16 mouse cellular contexts compared by ENCODE assay signal in the genomic region with DNA sequence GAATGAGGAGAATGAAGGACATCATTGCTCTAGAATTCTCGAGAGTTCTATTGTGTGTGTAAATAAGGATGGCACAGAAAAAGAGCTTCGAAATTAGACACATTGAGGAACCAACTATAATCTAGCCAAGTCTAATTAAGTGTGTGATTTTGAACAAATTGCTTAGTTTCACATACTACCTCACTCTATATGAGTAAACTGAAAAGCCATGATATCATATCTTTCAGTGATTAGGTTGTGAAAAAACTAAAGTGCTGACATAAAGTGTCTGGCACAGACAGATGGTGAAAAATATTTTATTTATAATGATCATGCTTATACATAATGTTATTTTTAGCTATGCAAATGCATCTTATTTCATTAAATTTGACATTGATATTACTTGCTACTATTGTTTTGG.
DNase-seq lines count a peak whose midpoint lies in the region; ATAC-seq and TF ChIP-seq lines count a peak whose summit lies in the region.
"Had no signal": no experiment of that assay in that cellular context is flagged by ENCODE, and none has a peak within 500 bp of the region (broad histone marks: within the 10 kb centered on the region; RNA-seq: fewer than 3 reads in every experiment).

No protein-coding gene starts in this region.

- no peak overlapping the region for H3K4me3 ChIP-seq in forebrain, embryonic 14.5 days (ENCODE audit: low read depth, low read length)
- H3K4me3 ChIP-seq in forebrain, embryonic 10.5 days, result no peak overlapping the region
- no peak overlapping the region for H3K4me3 ChIP-seq in forebrain, embryonic 16.5 days (replicated peaks; ENCODE audit: low read length)
- H3K4me3 ChIP-seq: embryonic facial prominence, embryonic 10.5 days; embryonic facial prominence, embryonic 12.5 days had no signal

- DNase-seq in forebrain, embryonic 14.5 days (ENCODE audit: low spot score), result peak; percentile 60
- no peak for DNase-seq in forebrain, embryonic 10.5 days (ENCODE audit: extremely low spot score, low spot score)
- peak; percentile 54 for DNase-seq in brain, embryonic 14.5 days (ENCODE audit: low read depth)
- DNase-seq in cerebellum, adult 11-12 months, result no peak
- DNase-seq in c-Kit-positive CD71-positive TER-119-positive erythroid progenitor cells, embryonic 14.5 days (ENCODE audit: low spot score), result no peak
- DNase-seq: adrenal gland, adult 2 months; adrenal gland, postnatal 10 days; adrenal gland, postnatal 25 days; cerebellum, adult 11 months; cerebellum, adult 2 months; cerebellum, adult 9-10 months; cerebellum, postnatal 10 days; cerebellum, postnatal 25 days had no signal

- TF ChIP-seq POLR2A in brain, embryonic 14.5 days (IDR thresholded peaks at IDR 0.05; ENCODE audit: borderline replicate concordance, extremely low read depth, insufficient read depth, insufficient read length, poor library complexity, severe bottlenecking), result no peak

- no peaks in the 10 kb centered on the region for H3K36me3 ChIP-seq in forebrain, embryonic 14.5 days (ENCODE audit: control insufficient read depth, insufficient read depth, low read length)
- H3K36me3 ChIP-seq in forebrain, embryonic 10.5 days (replicated peaks), result no peaks in the 10 kb centered on the region
- no peaks in the 10 kb centered on the region for H3K36me3 ChIP-seq in forebrain, embryonic 16.5 days (ENCODE audit: control insufficient read depth, insufficient read depth)
- H3K36me3 ChIP-seq: embryonic facial prominence, embryonic 10.5 days; embryonic facial prominence, embryonic 12.5 days had no signal

- no peak overlapping the region for H3K27ac ChIP-seq in forebrain, embryonic 14.5 days (ENCODE audit: low read depth, low read length)
- H3K27ac ChIP-seq in forebrain, embryonic 10.5 days, result no peak overlapping the region
- H3K27ac ChIP-seq in forebrain, embryonic 16.5 days (ENCODE audit: low read length), result no peak overlapping the region
- H3K27ac ChIP-seq: embryonic facial prominence, embryonic 10.5 days; embryonic facial prominence, embryonic 12.5 days had no signal

- TF ChIP-seq CTCF in brain, embryonic 14.5 days (IDR thresholded peaks at IDR 0.05; ENCODE audit: borderline replicate concordance, extremely low read depth, insufficient read depth, insufficient read length), result no peak

- WGBS in forebrain, embryonic 14.5 days, result 53% methylated on average over 2 of the region's 2 CpGs
- WGBS in forebrain, embryonic 10.5 days, result 83% methylated on average over 2 of the region's 2 CpGs
- WGBS in forebrain, embryonic 16.5 days, result 38% methylated on average over 2 of the region's 2 CpGs

- ATAC-seq in forebrain, embryonic 14.5 days, result peak; percentile 48; the same call in 1 of the 2 replicates
- peak; percentile 73 for ATAC-seq in forebrain, embryonic 16.5 days

- H3K9me3 ChIP-seq in forebrain, embryonic 14.5 days (replicated peaks; ENCODE audit: control insufficient read depth, low read length), result no peaks in the 10 kb centered on the region
- no peaks in the 10 kb centered on the region for H3K9me3 ChIP-seq in forebrain, embryonic 10.5 days
- no peaks in the 10 kb centered on the region for H3K9me3 ChIP-seq in forebrain, embryonic 16.5 days (ENCODE audit: control insufficient read depth, low read length)
- H3K9me3 ChIP-seq: embryonic facial prominence, embryonic 10.5 days; embryonic facial prominence, embryonic 12.5 days had no signal

- no peak overlapping the region for H3K4me2 ChIP-seq in forebrain, embryonic 14.5 days (ENCODE audit: low read length)
- H3K4me2 ChIP-seq in forebrain, embryonic 16.5 days (ENCODE audit: low read length), result no peak overlapping the region
- H3K4me2 ChIP-seq: embryonic facial prominence, embryonic 12.5 days had no signal

- H3K9ac ChIP-seq in forebrain, embryonic 14.5 days (ENCODE audit: low read length), result no peak overlapping the region
- H3K9ac ChIP-seq in forebrain, embryonic 16.5 days (replicated peaks; ENCODE audit: low read depth, low read length), result no peak overlapping the region
- H3K9ac ChIP-seq: embryonic facial prominence, embryonic 12.5 days had no signal

- H3K4me1 ChIP-seq in forebrain, embryonic 14.5 days (ENCODE audit: control insufficient read depth, insufficient read depth, low read length), result no peaks in the 10 kb centered on the region
- H3K4me1 ChIP-seq in forebrain, embryonic 10.5 days, result no peaks in the 10 kb centered on the region
- H3K4me1 ChIP-seq in forebrain, embryonic 16.5 days (replicated peaks; ENCODE audit: control insufficient read depth, insufficient read depth, low read length), result no peaks in the 10 kb centered on the region
- H3K4me1 ChIP-seq: embryonic facial prominence, embryonic 12.5 days had no signal

- no peaks in the 10 kb centered on the region for H3K27me3 ChIP-seq in forebrain, embryonic 14.5 days (replicated peaks; ENCODE audit: control insufficient read depth, insufficient read depth, low read length)
- no peaks in the 10 kb centered on the region for H3K27me3 ChIP-seq in forebrain, embryonic 10.5 days (ENCODE audit: poor library complexity, severe bottlenecking)
- H3K27me3 ChIP-seq in forebrain, embryonic 16.5 days (replicated peaks; ENCODE audit: control insufficient read depth, insufficient read depth, low read length), result no peaks in the 10 kb centered on the region
- H3K27me3 ChIP-seq: embryonic facial prominence, embryonic 12.5 days had no signal

Comparison
In these comparisons a context has a peak if more than half of its experiments do, and no peak if none do; other contexts are left out.
1. DNase-seq: peak in forebrain, embryonic 14.5 days (single experiment) and brain, embryonic 14.5 days (single experiment); none in forebrain, embryonic 10.5 days (single experiment), cerebellum, adult 11-12 months (single experiment) and c-Kit-positive CD71-positive TER-119-positive erythroid progenitor cells, embryonic 14.5 days (single experiment).